ENCODE assay signal across 33 mouse cellular contexts in the genomic region with DNA sequence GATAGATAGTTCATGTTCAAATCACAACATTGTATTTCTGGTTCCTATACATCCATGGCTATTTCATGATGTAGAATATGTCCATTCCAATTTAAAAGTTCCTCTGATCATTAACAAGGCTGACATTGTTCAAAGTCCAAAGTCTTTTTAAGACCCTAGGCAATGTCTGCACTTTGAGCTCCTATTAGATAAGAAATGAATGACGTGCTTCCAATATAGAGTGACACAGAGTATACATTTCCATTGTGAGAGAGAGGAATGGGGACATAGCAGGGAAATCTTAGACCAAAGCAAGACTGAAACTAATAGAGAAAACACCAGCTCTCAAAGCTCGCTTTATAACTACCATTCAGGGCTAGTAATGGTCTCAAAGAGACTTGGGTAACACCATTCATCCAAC.
"Had no signal": no experiment of that assay in that cellular context is flagged by ENCODE, and none has a peak within 500 bp of the region (broad histone marks: within the 10 kb centered on the region; RNA-seq: fewer than 3 reads in every experiment).

No protein-coding gene starts in this region.

- H3K9me3 ChIP-seq: heart, embryonic 10.5 days; heart, embryonic 12.5 days; heart, embryonic 13.5 days; heart, embryonic 15.5 days; hindbrain, embryonic 10.5 days; hindbrain, embryonic 12.5 days; hindbrain, embryonic 13.5 days; hindbrain, embryonic 15.5 days; kidney, embryonic 15.5 days had no signal

- H3K36me3 ChIP-seq: heart, embryonic 10.5 days; heart, embryonic 12.5 days; heart, embryonic 13.5 days; heart, embryonic 15.5 days; hindbrain, embryonic 10.5 days; hindbrain, embryonic 12.5 days; hindbrain, embryonic 13.5 days; hindbrain, embryonic 15.5 days; kidney, embryonic 15.5 days had no signal

- H3K4me3 ChIP-seq: heart, embryonic 10.5 days; heart, embryonic 12.5 days; heart, embryonic 13.5 days; heart, embryonic 15.5 days; hindbrain, embryonic 10.5 days; hindbrain, embryonic 12.5 days; hindbrain, embryonic 13.5 days; hindbrain, embryonic 15.5 days; kidney, embryonic 15.5 days; layer of hippocampus, adult 2 months; left cerebral cortex, adult 2 months had no signal

- H3K4me2 ChIP-seq: heart, embryonic 11.5 days; heart, embryonic 12.5 days; heart, embryonic 13.5 days; heart, embryonic 15.5 days; hindbrain, embryonic 12.5 days; hindbrain, embryonic 13.5 days; hindbrain, embryonic 14.5 days; hindbrain, embryonic 15.5 days; kidney, embryonic 15.5 days had no signal

- H3K9ac ChIP-seq: heart, embryonic 12.5 days; heart, embryonic 13.5 days; heart, embryonic 15.5 days; hindbrain, embryonic 12.5 days; hindbrain, embryonic 13.5 days; hindbrain, embryonic 14.5 days; hindbrain, embryonic 15.5 days; kidney, embryonic 15.5 days had no signal

- H3K27ac ChIP-seq: heart, embryonic 10.5 days; heart, embryonic 13.5 days; heart, embryonic 15.5 days; hindbrain, embryonic 10.5 days; hindbrain, embryonic 12.5 days; hindbrain, embryonic 13.5 days; hindbrain, embryonic 14.5 days; hindbrain, embryonic 15.5 days; hindbrain, postnatal 0 days; kidney, embryonic 15.5 days; kidney, postnatal 0 days; layer of hippocampus, adult 2 months; left cerebral cortex, adult 2 months had no signal

- ATAC-seq: hindbrain, embryonic 16.5 days; hindbrain, postnatal 0 days; inflammation-experienced regulatory T-cells, adult 6 months had no signal

- H3K4me1 ChIP-seq: heart, embryonic 10.5 days; heart, embryonic 12.5 days; heart, embryonic 13.5 days; heart, embryonic 15.5 days; kidney, embryonic 15.5 days had no signal

- DNase-seq: heart, postnatal 10 days; heart, postnatal 14 days; heart, postnatal 36 days; heart, postnatal 4 days; kidney, adult 11 months; kidney, adult 18-20 months; kidney, adult 2 months; kidney, adult 8-10 months; kidney, adult 9 months; kidney, postnatal 10 days; kidney, postnatal 14 days; kidney, postnatal 25 days; kidney, postnatal 36 days; kidney, postnatal 4 days; layer of hippocampus, adult 9-11 months; layer of hippocampus, postnatal 36 days had no signal

- H3K27me3 ChIP-seq: heart, embryonic 12.5 days; heart, embryonic 13.5 days; heart, embryonic 15.5 days; hindbrain, embryonic 12.5 days; hindbrain, embryonic 13.5 days; hindbrain, embryonic 15.5 days; kidney, embryonic 15.5 days had no signal
